Mouse (Mus musculus) stomach, embryonic 16.5 days (tissue): ENCODE data around the gene Polr3e. TPM values are rescaled to one million over a fixed set of nuclear protein-coding genes. Genes with fewer than 3 reads are reported as not detected.
"Not testable (repeated sequence)": the region's sequence is repeated elsewhere in the genome, so short reads cannot be mapped to it uniquely, and the experiment has no call there.

Experiments
- ATAC-seq: fragments of 200-750 bp; cut with Nextera tagmentation; 2 replicates; pipeline ENCODE4 v1.8.0; 2017; ENCODE audit warnings: moderate number of reproducible peaks, moderate TSS enrichment; ENCODE audit not compliant: insufficient read depth, low FRiP score
- H3K27ac ChIP-seq: fragments of 300-500 bp; sonication (generic); 2 replicates; pipeline ENCODE4 v1.5.1; 2014; ENCODE audit warnings: low read length
- H3K27me3 ChIP-seq: fragments of 300-500 bp; sonication (generic); 2 replicates; pipeline ENCODE4 v1.6.1; 2014; ENCODE audit warnings: low read length, control low read depth, mixed read lengths; ENCODE audit not compliant: control insufficient read depth, insufficient read depth
- H3K36me3 ChIP-seq: fragments of 300-500 bp; sonication (generic); 2 replicates; pipeline ENCODE4 v1.6.1; 2014; ENCODE audit warnings: low read length; ENCODE audit not compliant: control insufficient read depth, insufficient read depth
- H3K4me1 ChIP-seq: fragments of 300-500 bp; sonication (generic); 2 replicates; pipeline ENCODE4 v1.6.1; 2014; ENCODE audit warnings: low read length, control low read depth, mixed read lengths; ENCODE audit not compliant: control insufficient read depth, insufficient read depth
- H3K4me2 ChIP-seq: fragments of 300-500 bp; sonication (generic); 2 replicates; pipeline ENCODE4 v1.6.1; 2014; ENCODE audit warnings: low read depth, low read length, mixed read lengths
- H3K4me3 ChIP-seq: fragments of 300-500 bp; sonication (generic); replicated peaks from 2 replicates; pipeline ENCODE4 v1.5.1; 2014; ENCODE audit warnings: mild to moderate bottlenecking, low read length
- H3K9ac ChIP-seq: fragments of 300-500 bp; sonication (generic); 2 replicates; pipeline ENCODE4 v1.6.1; 2014; ENCODE audit warnings: low read length
- H3K9me3 ChIP-seq: fragments of 300-500 bp; sonication (generic); replicated peaks from 2 replicates; pipeline ENCODE4 v1.6.1; 2016; ENCODE audit warnings: low read length, control low read depth; ENCODE audit not compliant: control insufficient read depth
- WGBS: fragments of 180-500 bp; shearing (Covaris S2); extraction: QIAGEN DNeasy Blood & Tissue Kit; methylation state at CpG from one replicate; pipeline ENCODE4 v1.1.7; 2014; 5-methylcytosine and 5-hydroxymethylcytosine counted together
- polyA plus RNA-seq: library from polyadenylated mRNA; unstranded; fragments of >200 nt; fragmentation: Nextera tagmentation; extraction: Ambion mirVana; gene quantifications from 2 replicates; pipeline ENCODE4 v1.2.1, GENCODE M21; 2015

Gene Polr3e
- polyA plus RNA-seq, 1 experiment from 2014 or later: 33.8 TPM

- not testable (repeated sequence) for ATAC-seq, H3K27ac ChIP-seq, H3K4me1 ChIP-seq, H3K9ac ChIP-seq, H3K4me3 ChIP-seq, H3K9me3 ChIP-seq, H3K27me3 ChIP-seq, H3K4me2 ChIP-seq
- 82% methylated on average over 7 of the region's 7 CpGs for whole genome bisulfite sequencing
- peaks cover 23% of the 10 kb centered on the region for H3K36me3 ChIP-seq
These were observed 36.0 kb downstream of the Polr3e start for GRCm38 (mm10) chr7:120953591-120953990.

DNA sequence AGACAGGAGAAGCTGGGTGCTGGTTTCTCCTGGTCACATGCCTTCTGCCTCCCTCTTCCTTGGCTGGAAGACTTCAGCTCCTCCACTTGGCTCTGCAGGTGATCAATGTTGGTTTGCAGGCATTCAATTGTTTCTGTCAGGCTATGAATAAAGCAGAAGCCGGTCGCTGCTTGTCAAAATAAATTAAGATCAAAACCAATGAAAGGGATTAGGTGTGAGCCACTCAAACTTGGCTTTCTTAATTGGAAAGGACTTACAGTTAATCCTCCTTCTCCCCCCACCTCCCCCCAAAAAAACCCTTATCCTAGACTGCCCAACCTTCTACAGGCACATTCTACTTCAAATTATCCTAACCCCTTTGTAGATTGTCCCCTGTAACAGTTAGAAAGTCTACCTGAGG, 42.6 kb downstream of the Polr3e start:
- Histone ChIP-seq H3K27me3 (no peaks in the 10 kb centered on the region), H3K27ac (no peak overlapping the region), H3K4me2 (no peak overlapping the region), H3K9ac (no peak overlapping the region), H3K9me3 (no peaks in the 10 kb centered on the region), H3K4me1 (no peaks in the 10 kb centered on the region), H3K36me3 (peaks cover 22% of the 10 kb centered on the region), H3K4me3 (no peak overlapping the region)
- ATAC-seq: no peak
- WGBS: 90% methylated on average over 2 of the region's 2 CpGs

GRCm38 (mm10) chr7:120960601-120961000, 43.1 kb downstream of the Polr3e start:
- 80% methylated on average over 6 of the region's 6 CpGs for WGBS
- no peak overlapping the region for H3K27ac ChIP-seq
- H3K36me3 ChIP-seq: peaks cover 22% of the 10 kb centered on the region
- no peak overlapping the region for H3K4me3 ChIP-seq
- H3K9me3 ChIP-seq: no peaks in the 10 kb centered on the region
- no peaks in the 10 kb centered on the region for H3K27me3 ChIP-seq
- no peak overlapping the region for H3K4me2 ChIP-seq
- no peak for ATAC-seq
- H3K4me1 ChIP-seq: no peaks in the 10 kb centered on the region
- H3K9ac ChIP-seq: no peak overlapping the region

DNA sequence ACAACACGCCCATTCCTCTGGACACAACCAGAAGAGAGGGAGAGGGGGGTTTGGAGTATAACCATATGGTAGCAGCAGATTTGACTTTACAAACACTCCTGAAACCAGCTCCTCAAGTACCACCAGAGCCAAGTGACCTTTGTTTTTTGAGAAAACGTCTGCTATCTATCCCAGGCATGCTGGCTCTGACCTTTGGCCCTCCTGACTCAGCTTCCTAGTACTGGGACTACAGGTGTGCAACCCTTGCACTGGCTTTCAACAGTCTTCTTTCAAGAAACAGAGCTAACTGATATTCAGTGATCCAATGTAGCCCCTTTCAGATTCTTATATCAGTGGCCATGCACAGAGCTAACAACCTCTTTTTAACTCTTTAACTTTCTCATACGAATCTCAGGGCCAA, 44.3 kb downstream of the Polr3e start:
- Histone ChIP-seq H3K36me3 (peaks cover 22% of the 10 kb centered on the region), H3K4me2 (no peak overlapping the region), H3K9ac (no peak overlapping the region), H3K4me1 (no peaks in the 10 kb centered on the region), H3K27me3 (no peaks in the 10 kb centered on the region), H3K27ac (no peak overlapping the region), H3K9me3 (no peaks in the 10 kb centered on the region), H3K4me3 (no peak overlapping the region)
- WGBS: 53% methylated on average over 3 of the region's 3 CpGs
- ATAC-seq: no peak

GRCm38 (mm10) chr7:120963126-120963525, 45.6 kb downstream of the Polr3e start:
- H3K4me1 ChIP-seq: no peaks in the 10 kb centered on the region
- H3K27me3 ChIP-seq: no peaks in the 10 kb centered on the region
- no peak for ATAC-seq
- H3K36me3 ChIP-seq: peaks cover 11% of the 10 kb centered on the region
- no peak overlapping the region for H3K4me3 ChIP-seq
- no peak overlapping the region for H3K9ac ChIP-seq
- H3K27ac ChIP-seq: no peak overlapping the region
- 70% methylated on average over 5 of the region's 5 CpGs for WGBS
- no peaks in the 10 kb centered on the region for H3K9me3 ChIP-seq
- H3K4me2 ChIP-seq: no peak overlapping the region

- no peak overlapping the region for H3K4me2 ChIP-seq
- ATAC-seq: no peak
- H3K4me3 ChIP-seq: no peak overlapping the region
- H3K36me3 ChIP-seq: no peaks in the 10 kb centered on the region
- no peak overlapping the region for H3K9ac ChIP-seq
- H3K27me3 ChIP-seq: no peaks in the 10 kb centered on the region
- H3K27ac ChIP-seq: no peak overlapping the region
- peaks cover 11% of the 10 kb centered on the region; the same call in 1 of the 2 replicates for H3K4me1 ChIP-seq
- H3K9me3 ChIP-seq: no peaks in the 10 kb centered on the region
- WGBS: 56% methylated on average over 7 of the region's 7 CpGs
These were observed 51.7 kb downstream of the Polr3e start for GRCm38 (mm10) chr7:120969221-120969620.

GRCm38 (mm10) chr7:120970112-120970511, 52.6 kb downstream of the Polr3e start:
- WGBS: 77% methylated on average over 5 of the region's 5 CpGs
- Histone ChIP-seq H3K27me3 (no peaks in the 10 kb centered on the region), H3K4me2 (no peak overlapping the region), H3K36me3 (no peaks in the 10 kb centered on the region), H3K9ac (no peak overlapping the region), H3K4me3 (no peak overlapping the region), H3K9me3 (no peaks in the 10 kb centered on the region), H3K4me1 (peaks cover 17% of the 10 kb centered on the region; the same call in 1 of the 2 replicates), H3K27ac (no peak overlapping the region)
- no peak for ATAC-seq

- H3K9ac ChIP-seq, H3K4me2 ChIP-seq, H3K4me3 ChIP-seq, H3K27me3 ChIP-seq, H3K36me3 ChIP-seq, H3K9me3 ChIP-seq, ATAC-seq, H3K27ac ChIP-seq: not testable (repeated sequence)
- peaks cover 25% of the 10 kb centered on the region for H3K4me1 ChIP-seq
- 81% methylated on average over 2 of the region's 2 CpGs for WGBS
These were observed 54.9 kb downstream of the Polr3e start for GRCm38 (mm10) chr7:120972471-120972870.

DNA sequence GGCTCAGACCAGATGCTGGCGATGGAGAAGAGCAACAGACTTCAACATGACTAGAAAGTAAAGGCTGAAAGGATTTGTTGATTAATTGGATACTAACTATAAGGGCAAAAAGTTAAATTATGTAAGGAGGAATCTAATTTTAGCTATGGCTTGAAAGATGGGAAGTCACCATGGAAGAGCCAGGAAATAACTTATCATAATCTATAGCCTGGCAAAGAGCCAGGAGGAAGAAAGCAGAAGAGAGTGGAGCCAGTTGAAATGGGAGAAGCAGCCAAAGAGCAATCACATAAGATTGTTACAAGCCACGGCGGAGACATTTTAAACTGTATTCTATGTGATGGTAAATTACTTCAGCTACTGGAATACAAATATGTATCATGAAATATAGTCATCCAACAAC, 56.5 kb downstream of the Polr3e start:
- Histone ChIP-seq H3K4me2 (no peak overlapping the region), H3K9me3 (no peaks in the 10 kb centered on the region), H3K27me3 (no peaks in the 10 kb centered on the region), H3K4me1 (peaks cover 31% of the 10 kb centered on the region), H3K4me3 (no peak overlapping the region), H3K36me3 (no peaks in the 10 kb centered on the region), H3K27ac (peak overlapping the region; percentile 35), H3K9ac (no peak overlapping the region)
- WGBS: 52% methylated on average over 3 of the region's 3 CpGs
- no peak for ATAC-seq

DNA sequence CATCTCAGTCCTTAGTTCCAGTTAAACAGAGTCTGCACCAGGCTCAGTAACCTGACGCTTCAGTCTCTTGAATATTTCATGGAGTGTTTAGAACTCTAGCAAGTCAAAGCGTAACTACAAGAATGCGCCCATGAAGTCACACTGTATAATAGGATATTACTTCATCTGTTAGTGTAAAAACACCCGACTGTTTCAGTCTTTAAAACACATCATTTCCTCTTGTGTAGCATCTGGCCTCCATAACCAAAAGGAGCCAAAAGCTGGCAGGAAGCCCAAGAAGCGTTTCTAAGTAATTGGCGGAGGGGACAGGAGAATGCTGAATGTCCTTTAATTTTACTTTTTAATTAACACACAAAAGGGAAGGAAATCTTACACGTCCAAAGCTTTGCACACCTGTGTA, 59.5 kb downstream of the Polr3e start:
- Histone ChIP-seq H3K4me2 (peak overlapping the region; percentile 23; the same call in 1 of the 2 replicates), H3K27me3 (no peaks in the 10 kb centered on the region), H3K36me3 (no peaks in the 10 kb centered on the region), H3K27ac (peak overlapping the region; percentile 74), H3K4me3 (no peak overlapping the region), H3K9ac (no peak overlapping the region), H3K4me1 (peaks cover 37% of the 10 kb centered on the region), H3K9me3 (no peaks in the 10 kb centered on the region)
- 39% methylated on average over 7 of the region's 7 CpGs for WGBS
- ATAC-seq: no peak
